Mouse (Mus musculus) spleen, adult 2 months (tissue): Measurements from ENCODE around the gene Zyx. TPM values are rescaled to one million over a fixed set of nuclear protein-coding genes. Genes with fewer than 3 reads are reported as not detected.
A peak's percentile ranks its signal among the peaks of the same experiment; 100 is the strongest.

Experiments
- DNase-seq, 2 experiments: peaks; one replicate each; pipeline versions ENCODE4 v3.0.0 to v3.0.0-alpha.2; 2012 to 2021; ENCODE audit warnings: low spot score in 2 of 2, low read depth in 1 of 2
- H3K27ac ChIP-seq: fragments of 200-500 bp; 2 replicates; pipeline ENCODE4 v1.5.1; 2012; ENCODE audit warnings: low read length, inconsistent platforms; ENCODE audit not compliant: insufficient read depth
- H3K27me3 ChIP-seq: fragments of 200-500 bp; 2 replicates; pipeline ENCODE4 v1.6.1; 2012; ENCODE audit warnings: mild to moderate bottlenecking, moderate library complexity, low read length, inconsistent platforms; ENCODE audit not compliant: control insufficient read depth, insufficient read depth
- H3K36me3 ChIP-seq: fragments of 200-500 bp; 2 replicates; pipeline ENCODE4 v1.6.1; 2012; ENCODE audit warnings: mild to moderate bottlenecking, low read length, inconsistent platforms; ENCODE audit not compliant: control insufficient read depth, insufficient read depth
- H3K4me1 ChIP-seq: fragments of 200-500 bp; 2 replicates; pipeline ENCODE4 v1.6.1; 2011; ENCODE audit warnings: inconsistent platforms; ENCODE audit not compliant: control insufficient read depth, insufficient read depth, insufficient read length
- H3K4me3 ChIP-seq: fragments of 200-500 bp; 2 replicates; pipeline ENCODE4 v1.5.1; 2011; ENCODE audit warnings: mild to moderate bottlenecking, inconsistent platforms; ENCODE audit not compliant: insufficient read depth, insufficient read length; ENCODE audit errors: extremely low read depth
- CTCF ChIP-seq: fragments of 200-500 bp; IDR thresholded peaks from 2 replicates; pipeline ENCODE4 v1.5.1; 2011; ENCODE audit warnings: mild to moderate bottlenecking, inconsistent platforms; ENCODE audit not compliant: insufficient read depth, insufficient read length, insufficient replicate concordance; ENCODE audit errors: extremely low read depth
- POLR2A ChIP-seq: fragments of 200-500 bp; IDR thresholded peaks from 2 replicates; pipeline ENCODE4 v1.6.1; 2011; ENCODE audit warnings: low read depth, low read length, inconsistent platforms
- WGBS: fragments of 180-500 bp; shearing (Covaris S2); methylation state at CpG from one replicate; pipeline ENCODE4 v1.1.7; 2018; 5-methylcytosine and 5-hydroxymethylcytosine counted together
- polyA plus RNA-seq: library from polyadenylated mRNA; depleted of rRNA; stranded (reverse); fragments of >200 nt; gene quantifications from 2 replicates; pipeline ENCODE4 v1.2.3, GENCODE M21; 2012

Zyx gene
- polyA plus RNA-seq, 1 experiment: 184 TPM

DNA sequence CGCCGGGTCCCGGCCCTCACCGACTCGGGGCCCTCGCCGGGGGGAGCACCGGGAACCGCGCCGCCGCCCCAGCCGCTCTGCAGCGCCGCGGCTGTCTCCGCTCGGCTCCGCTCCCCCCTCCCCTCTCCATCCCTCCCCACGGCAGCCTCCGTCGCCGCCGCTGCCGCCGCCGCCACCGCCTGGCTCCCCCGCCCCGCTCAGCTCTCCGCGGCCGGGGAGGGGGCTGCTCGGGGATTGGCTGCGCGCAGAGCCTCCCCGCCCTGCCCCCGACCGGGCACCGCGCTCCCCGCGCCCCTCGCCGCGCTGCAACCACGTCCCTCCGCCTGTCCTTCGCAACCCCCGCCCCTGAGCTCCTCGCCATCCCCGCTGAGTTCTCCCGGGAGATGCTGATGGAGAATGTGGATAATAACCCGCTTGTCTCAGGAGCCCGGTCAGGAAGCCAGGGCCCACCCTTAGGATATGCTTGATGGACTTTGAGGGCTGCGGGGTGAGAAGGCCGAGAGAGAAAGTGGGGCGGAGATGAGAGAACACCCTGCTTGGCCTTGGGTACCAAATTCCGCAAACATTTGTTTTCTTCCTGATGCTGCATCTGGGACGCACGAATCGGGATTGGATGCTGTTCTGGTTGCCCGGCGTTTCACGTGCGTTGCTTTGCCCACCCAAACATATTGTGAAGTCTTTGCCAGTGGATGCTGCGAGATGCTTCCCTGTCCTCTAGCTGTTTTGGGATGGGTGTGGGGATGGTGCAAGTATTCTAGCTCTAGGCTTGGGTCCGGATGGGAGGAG is 24.8 kb upstream of the Zyx start, which contains the start of gene Fam131b:
Fam131b (minus strand) TSS at position 162 of the 786 bp plus-strand sequence.
- WGBS: 3% methylated on average over 52 of the region's 68 CpGs
- Histone ChIP-seq H3K4me3 (peak within 1 kb of the TSS; percentile 61), H3K4me1 (peaks cover 5% of the 10 kb centered on the region; the same call in 1 of the 2 replicates), H3K36me3 (no peaks in the 10 kb centered on the region), H3K27me3 (peaks cover 18% of the 10 kb centered on the region), H3K27ac (no peak within 1 kb of the TSS)
- TF ChIP-seq POLR2A (no peak), CTCF (no peak)
- DNase-seq: peak in 1 of 2 experiments; percentile 12

DNA sequence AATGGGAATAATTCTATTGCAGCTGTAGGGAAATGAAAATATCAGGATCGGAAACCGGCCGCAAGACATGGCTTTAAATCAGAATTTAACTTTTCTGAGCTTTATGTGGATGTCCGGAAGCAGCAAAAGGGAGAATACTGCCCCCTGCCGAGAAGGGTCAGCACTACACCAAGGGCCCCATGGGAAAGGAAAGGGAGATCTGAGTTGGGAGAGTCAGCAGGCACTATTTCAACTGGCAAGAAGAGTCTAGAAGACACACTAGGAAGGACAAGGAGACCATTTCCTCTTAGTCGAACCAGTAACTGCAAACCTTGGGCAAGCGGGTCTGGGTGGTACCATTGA is 24.2 kb upstream of the Zyx start:
- 10% methylated on average over 7 of the region's 7 CpGs for WGBS
- no peak overlapping the region for H3K27ac ChIP-seq
- no peaks in the 10 kb centered on the region for H3K36me3 ChIP-seq
- H3K27me3 ChIP-seq: peaks cover 18% of the 10 kb centered on the region
- H3K4me1 ChIP-seq: peaks cover 5% of the 10 kb centered on the region; the same call in 1 of the 2 replicates
- TF ChIP-seq POLR2A (no peak), CTCF (peak; percentile 76; the same call in 1 of the 2 replicates)
- DNase-seq: peak; percentile 46 to 75
- H3K4me3 ChIP-seq: peak overlapping the region; percentile 61; the same call in 1 of the 2 replicates

DNA sequence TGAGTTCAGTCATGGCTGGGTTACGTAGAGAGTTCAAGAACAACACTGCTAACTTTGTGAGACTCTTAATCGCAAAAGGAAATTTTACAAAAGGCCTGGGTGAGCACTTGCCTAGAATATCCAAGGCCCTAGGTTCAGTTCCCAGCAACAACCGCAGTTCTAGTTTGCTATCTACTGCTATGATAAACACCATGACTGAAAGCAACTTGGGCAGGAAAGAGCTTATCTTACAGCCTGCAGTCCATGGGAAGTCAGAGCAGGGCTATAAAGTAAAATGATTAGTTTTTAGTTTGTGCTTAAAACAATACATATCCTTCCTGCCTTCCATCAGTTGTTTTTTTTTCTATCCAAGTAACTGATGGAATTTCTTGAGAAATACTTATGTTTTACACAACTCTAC is 22.9 kb upstream of the Zyx start:
- TF ChIP-seq CTCF: no peak
- no peak for TF ChIP-seq POLR2A
- 88% methylated on average over 3 of the region's 3 CpGs for WGBS

DNA sequence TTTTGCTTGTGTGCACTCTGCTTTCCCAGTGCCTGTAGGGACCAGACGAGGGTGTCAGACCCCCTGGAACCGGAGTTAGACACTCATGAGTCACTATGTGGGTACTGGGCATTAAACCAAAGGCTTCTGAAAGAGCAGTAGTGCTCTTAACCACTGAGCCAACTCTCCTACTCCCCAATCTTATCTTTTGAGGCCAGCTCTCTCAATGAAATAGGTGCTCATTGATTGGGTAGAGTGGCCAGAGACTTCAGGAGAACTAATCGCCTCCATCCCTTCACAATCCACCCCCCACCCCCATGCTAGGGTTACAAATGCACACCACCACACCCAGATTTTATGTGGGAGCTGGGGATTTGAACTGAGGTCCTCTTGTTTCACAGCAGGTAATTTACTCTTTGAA is 20.7 kb upstream of the Zyx start:
- Histone ChIP-seq H3K27me3 (peaks cover 10% of the 10 kb centered on the region), H3K36me3 (no peaks in the 10 kb centered on the region), H3K4me1 (peaks cover 5% of the 10 kb centered on the region; the same call in 1 of the 2 replicates), H3K27ac (no peak overlapping the region), H3K4me3 (no peak overlapping the region)
- TF ChIP-seq POLR2A (no peak), CTCF (no peak)
- 88% methylated on average over 3 of the region's 3 CpGs for WGBS
- DNase-seq: no peak

More for the DNA sequence above, 22.9 kb upstream of the Zyx start:
- H3K36me3 ChIP-seq: no peaks in the 10 kb centered on the region
- H3K4me1 ChIP-seq: peaks cover 5% of the 10 kb centered on the region; the same call in 1 of the 2 replicates
- H3K27ac ChIP-seq: no peak overlapping the region
- no peak for DNase-seq
- H3K4me3 ChIP-seq: no peak overlapping the region
- peaks cover 18% of the 10 kb centered on the region for H3K27me3 ChIP-seq

DNA sequence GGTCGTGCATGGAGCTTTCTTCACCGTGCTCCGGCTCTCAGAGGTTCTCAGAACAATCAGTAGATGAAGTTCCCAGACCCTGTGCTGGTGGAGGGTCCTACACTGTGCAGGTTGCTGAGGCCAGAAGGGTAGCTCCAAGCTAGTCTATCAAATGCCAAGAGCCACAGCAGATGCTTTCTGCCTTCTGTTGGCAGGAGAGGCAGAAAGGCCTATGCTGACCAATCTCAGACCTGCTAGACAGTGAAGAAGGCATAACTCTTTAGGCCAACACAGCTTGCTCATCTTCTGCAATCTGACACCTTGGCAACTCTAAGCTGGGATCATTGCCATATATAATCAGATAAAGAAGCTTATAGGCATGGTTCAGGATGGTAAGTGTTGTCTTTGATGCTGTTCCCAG is 19.2 kb upstream of the Zyx start:
- no peak for DNase-seq
- H3K27ac ChIP-seq: no peak overlapping the region
- H3K36me3 ChIP-seq: no peaks in the 10 kb centered on the region
- TF ChIP-seq CTCF (no peak), POLR2A (no peak)
- no peaks in the 10 kb centered on the region for H3K4me1 ChIP-seq
- H3K4me3 ChIP-seq: no peak overlapping the region
- WGBS: 88% methylated on average over 3 of the region's 3 CpGs
- no peaks in the 10 kb centered on the region for H3K27me3 ChIP-seq

DNA sequence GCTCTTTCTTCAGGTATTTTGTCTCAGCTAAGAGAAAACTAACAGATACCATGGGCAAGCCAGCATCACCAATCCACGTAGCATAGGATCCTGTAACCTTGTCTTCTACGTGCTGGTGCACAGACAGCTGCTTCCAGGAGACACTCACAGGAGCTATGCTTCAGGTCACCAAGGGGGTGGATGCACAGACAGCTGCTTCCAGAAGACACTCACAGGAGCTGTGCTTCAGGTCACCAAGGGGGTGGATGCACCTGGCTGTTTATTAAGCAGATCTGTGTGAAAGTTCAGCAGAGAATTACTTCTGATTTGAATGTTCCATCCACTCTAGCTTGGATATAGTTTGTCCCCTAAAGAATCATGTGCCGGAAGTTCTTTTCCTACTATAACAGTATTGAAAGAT is 18.5 kb upstream of the Zyx start:
- Histone ChIP-seq H3K27ac (no peak overlapping the region), H3K36me3 (no peaks in the 10 kb centered on the region), H3K4me1 (no peaks in the 10 kb centered on the region), H3K4me3 (no peak overlapping the region), H3K27me3 (no peaks in the 10 kb centered on the region)
- TF ChIP-seq POLR2A: no peak
- no peak for TF ChIP-seq CTCF
- WGBS: 79% methylated on average over 3 of the region's 3 CpGs
- DNase-seq: no peak

DNA sequence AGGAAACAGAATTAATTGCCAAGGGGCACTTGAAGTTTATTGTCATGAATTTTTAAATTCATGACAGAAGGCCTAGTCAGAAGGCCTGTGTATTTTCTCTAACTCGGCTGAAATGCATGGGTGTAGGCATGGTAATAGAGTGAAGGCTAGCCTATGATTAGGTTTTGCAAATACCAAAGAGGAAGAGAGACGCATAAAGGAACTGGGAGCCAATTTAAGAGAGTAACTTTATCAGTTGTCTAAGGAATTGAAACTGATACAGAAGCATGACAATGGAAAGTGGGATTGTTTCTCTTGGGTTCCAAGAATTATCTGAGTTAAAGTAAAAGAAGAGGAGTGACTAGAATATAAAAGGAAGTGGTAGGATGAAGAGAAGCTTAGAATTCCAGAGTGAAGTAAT is 10.2 kb upstream of the Zyx start:
- TF ChIP-seq POLR2A (no peak), CTCF (no peak)
- H3K4me3 ChIP-seq: no peak overlapping the region
- no peak for DNase-seq
- no peaks in the 10 kb centered on the region for H3K27me3 ChIP-seq
- H3K4me1 ChIP-seq: peaks cover 10% of the 10 kb centered on the region; the same call in 1 of the 2 replicates
- WGBS: 80% methylated on average over 2 of the region's 2 CpGs
- H3K36me3 ChIP-seq: no peaks in the 10 kb centered on the region
- no peak overlapping the region for H3K27ac ChIP-seq
